Mouse (Mus musculus): ENCODE data around the gene Il34. TPM values are rescaled to one million over a fixed set of nuclear protein-coding genes. Genes with fewer than 3 reads are reported as not detected.
A peak's percentile ranks its signal among the peaks of the same experiment; 100 is the strongest.

The Il34 gene
- polyA plus RNA-seq, 1 experiment from 2014 or later = 3.0 TPM

- 0 out of 2 replicates have a peak, but pooled peaks cover 6% of the 10 kb centered on the region for H3K36me3 ChIP-seq (ENCODE audit: insufficient read depth, low read length)
- ATAC-seq (ENCODE audit: low FRiP score, low TSS enrichment) = no peak
- WGBS = 91% methylated on average over 5 of the region's 5 CpGs
- H3K27ac ChIP-seq (ENCODE audit: low read length) = peak overlapping the region; percentile 16; the same call in 1 of the 2 replicates
- H3K27me3 ChIP-seq (ENCODE audit: insufficient read depth, low read length) = no peaks in the 10 kb centered on the region
- no peaks in the 10 kb centered on the region for H3K9me3 ChIP-seq (ENCODE audit: low read length)
- H3K4me3 ChIP-seq (ENCODE audit: low read length) = no peak overlapping the region
- H3K4me1 ChIP-seq (ENCODE audit: insufficient read depth, low read length) = no peaks in the 10 kb centered on the region
- no peak overlapping the region for H3K9ac ChIP-seq (replicated peaks; ENCODE audit: low read length)
- H3K4me2 ChIP-seq (replicated peaks; ENCODE audit: low read depth, low read length) = no peak overlapping the region
Measured at GRCm38 (mm10) chr8:110695431-110695830, 110.3 kb downstream of the Il34 start.

GRCm38 (mm10) chr8:110694826-110695225, 110.9 kb downstream of the Il34 start:
- 77% methylated on average over 4 of the region's 4 CpGs for WGBS
- Histone ChIP-seq H3K4me3 (ENCODE audit: low read length) (no peak overlapping the region), H3K27ac (ENCODE audit: low read length) (0 out of 2 replicates have a peak overlapping the region, but pooled peaks have one; percentile 17), H3K4me1 (ENCODE audit: insufficient read depth, low read length) (no peaks in the 10 kb centered on the region), H3K9ac (replicated peaks; ENCODE audit: low read length) (0 out of 2 replicates have a peak overlapping the region, but pooled peaks have one; percentile 25), H3K9me3 (ENCODE audit: low read length) (no peaks in the 10 kb centered on the region), H3K4me2 (replicated peaks; ENCODE audit: low read depth, low read length) (no peak overlapping the region), H3K36me3 (ENCODE audit: insufficient read depth, low read length) (0 out of 2 replicates have a peak, but pooled peaks cover 6% of the 10 kb centered on the region), H3K27me3 (ENCODE audit: insufficient read depth, low read length) (no peaks in the 10 kb centered on the region)
- no peak for ATAC-seq (ENCODE audit: low FRiP score, low TSS enrichment)

- Histone ChIP-seq H3K4me1 (ENCODE audit: insufficient read depth, low read length) (no peaks in the 10 kb centered on the region), H3K27me3 (ENCODE audit: insufficient read depth, low read length) (no peaks in the 10 kb centered on the region), H3K4me3 (ENCODE audit: low read length) (no peak overlapping the region), H3K9ac (replicated peaks; ENCODE audit: low read length) (no peak overlapping the region), H3K36me3 (ENCODE audit: insufficient read depth, low read length) (0 out of 2 replicates have a peak, but pooled peaks cover 6% of the 10 kb centered on the region), H3K27ac (ENCODE audit: low read length) (no peak overlapping the region), H3K9me3 (ENCODE audit: low read length) (no peaks in the 10 kb centered on the region), H3K4me2 (replicated peaks; ENCODE audit: low read depth, low read length) (no peak overlapping the region)
- no peak for ATAC-seq (ENCODE audit: low FRiP score, low TSS enrichment)
- 80% methylated on average over 5 of the region's 5 CpGs for WGBS
Measured at GRCm38 (mm10) chr8:110694226-110694625, 111.5 kb downstream of the Il34 start.

Other genes with a start within 250 kb of the Il34 start
- gene Vac14, start 187.3 kb downstream of the Il34 start, polyA plus RNA-seq (2015; fragmentation: Nextera tagmentation; extraction: Ambion mirVana) = 21.6 and 21.7 TPM in 2 replicates
- 9.1 and 9.2 TPM in 2 replicates for gene Mtss1l, start 84.4 kb downstream of the Il34 start, polyA plus RNA-seq (2015; fragmentation: Nextera tagmentation; extraction: Ambion mirVana)
- 86.9 and 88.5 TPM in 2 replicates for gene Cog4, start 40.7 kb upstream of the Il34 start, polyA plus RNA-seq (2015; fragmentation: Nextera tagmentation; extraction: Ambion mirVana)
- gene Sf3b3, start 40.9 kb upstream of the Il34 start, polyA plus RNA-seq (2015; fragmentation: Nextera tagmentation; extraction: Ambion mirVana) = 175 and 182 TPM in 2 replicates
- gene Fuk, start 96.6 kb upstream of the Il34 start, polyA plus RNA-seq (2015; fragmentation: Nextera tagmentation; extraction: Ambion mirVana) = 14.8 and 16.6 TPM in 2 replicates
- gene St3gal2, start 114.0 kb upstream of the Il34 start, polyA plus RNA-seq (2015; fragmentation: Nextera tagmentation; extraction: Ambion mirVana) = 25.1 and 27.6 TPM in 2 replicates
- gene Ddx19a, start 191.9 kb upstream of the Il34 start, polyA plus RNA-seq (2015; fragmentation: Nextera tagmentation; extraction: Ambion mirVana) = 15.0 and 15.1 TPM in 2 replicates
- 6.2 and 6.8 TPM in 2 replicates for gene Ddx19b, start 225.8 kb upstream of the Il34 start, polyA plus RNA-seq (2015; fragmentation: Nextera tagmentation; extraction: Ambion mirVana)
- gene Aars, start 227.2 kb upstream of the Il34 start, polyA plus RNA-seq (2015; fragmentation: Nextera tagmentation; extraction: Ambion mirVana) = 57.7 and 66.3 TPM in 2 replicates